Mouse (Mus musculus) frontal cortex, postnatal 14 days (tissue): ENCODE data around the gene Limk2.

Experiments used
- DNase-seq, 2 experiments: peaks; one replicate each; pipeline ENCODE4 v3.0.0; 2022; ENCODE audit warnings: low spot score in 2 of 2

Limk2 gene

GRCm38 (mm10) chr11:3302385-3302784 lies 106.6 kb downstream of the Limk2 start:
- DNase-seq, result no peak

GRCm38 (mm10) chr11:3301075-3301474 lies 107.9 kb downstream of the Limk2 start:
- DNase-seq, result no peak

GRCm38 (mm10) chr11:3298813-3299185 lies 110.2 kb downstream of the Limk2 start:
- no peak for DNase-seq

- no peak for DNase-seq
These were observed 110.8 kb downstream of the Limk2 start for GRCm38 (mm10) chr11:3297871-3298812.

GRCm38 (mm10) chr11:3296056-3296455 lies 112.9 kb downstream of the Limk2 start:
- no peak for DNase-seq

- DNase-seq, result no peak
These were observed 114.3 kb downstream of the Limk2 start for GRCm38 (mm10) chr11:3294641-3295040.
